Mouse (Mus musculus): ENCODE data around the gene Gm44965.
"Not testable (repeated sequence)": the region's sequence is repeated elsewhere in the genome, so short reads cannot be mapped to it uniquely, and the experiment has no call there.

Gene Gm44965

GRCm38 (mm10) chr6:48581257-48581656 is 12.5 kb upstream of the Gm44965 start:
- DNase-seq = no peak

- peak; percentile 65 for DNase-seq
Observed at GRCm38 (mm10) chr6:48582037-48582436, 11.7 kb upstream of the Gm44965 start.

DNA sequence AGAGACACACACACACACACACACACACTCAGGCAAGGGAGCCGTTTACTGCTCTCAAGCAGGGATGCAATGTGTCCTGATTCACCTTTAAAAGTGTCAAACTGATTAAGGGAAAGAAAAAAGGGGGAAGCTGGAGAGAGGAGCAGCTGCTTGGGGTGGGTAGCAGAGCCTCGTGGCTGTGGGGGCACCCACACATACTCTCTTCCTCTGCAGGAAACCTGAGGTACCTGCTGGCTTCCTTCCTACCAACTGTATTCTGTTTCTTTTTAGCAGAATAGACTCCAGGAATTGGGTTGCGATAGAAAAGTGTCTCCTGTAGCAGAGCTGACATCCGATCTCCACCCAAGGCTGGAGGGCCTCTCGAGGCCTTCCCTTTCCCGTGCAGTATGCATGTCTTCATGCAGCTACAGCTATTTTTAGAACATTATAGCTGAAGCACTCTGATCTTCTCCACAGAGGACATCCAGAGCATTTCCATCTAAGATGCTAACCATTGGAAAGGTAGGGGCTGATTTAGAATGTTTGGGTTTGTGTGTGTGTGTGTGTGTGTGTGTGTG is 4.5 kb upstream of the Gm44965 start, which contains the start of gene Gm45021:
Gene Gm45021 (plus strand): TSS at position 417 of the 557 bp plus-strand sequence.
- DNase-seq = no peak

- DNase-seq = no peak
Observed at GRCm38 (mm10) chr6:48591221-48591845, 2.4 kb upstream of the Gm44965 start.

DNA sequence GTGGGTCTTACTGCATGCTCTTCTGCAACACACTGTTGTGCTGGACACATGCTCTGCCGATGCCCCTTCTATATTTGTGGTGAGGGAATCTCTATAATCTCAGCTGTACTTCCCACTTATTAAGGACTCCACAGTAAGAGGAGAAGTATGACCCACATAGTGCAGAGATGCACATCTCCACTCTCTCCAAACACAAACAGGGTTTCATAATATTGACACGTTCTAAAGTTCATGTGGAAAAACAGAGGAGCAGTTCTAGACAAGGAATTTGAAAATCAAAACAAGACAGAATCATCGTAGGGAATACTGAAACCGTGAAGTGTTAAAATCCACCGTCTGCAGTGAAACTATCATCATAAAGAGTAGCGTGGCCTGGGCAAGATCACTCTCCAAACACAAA is 1.9 kb upstream of the Gm44965 start:
- DNase-seq = no peak

DNA sequence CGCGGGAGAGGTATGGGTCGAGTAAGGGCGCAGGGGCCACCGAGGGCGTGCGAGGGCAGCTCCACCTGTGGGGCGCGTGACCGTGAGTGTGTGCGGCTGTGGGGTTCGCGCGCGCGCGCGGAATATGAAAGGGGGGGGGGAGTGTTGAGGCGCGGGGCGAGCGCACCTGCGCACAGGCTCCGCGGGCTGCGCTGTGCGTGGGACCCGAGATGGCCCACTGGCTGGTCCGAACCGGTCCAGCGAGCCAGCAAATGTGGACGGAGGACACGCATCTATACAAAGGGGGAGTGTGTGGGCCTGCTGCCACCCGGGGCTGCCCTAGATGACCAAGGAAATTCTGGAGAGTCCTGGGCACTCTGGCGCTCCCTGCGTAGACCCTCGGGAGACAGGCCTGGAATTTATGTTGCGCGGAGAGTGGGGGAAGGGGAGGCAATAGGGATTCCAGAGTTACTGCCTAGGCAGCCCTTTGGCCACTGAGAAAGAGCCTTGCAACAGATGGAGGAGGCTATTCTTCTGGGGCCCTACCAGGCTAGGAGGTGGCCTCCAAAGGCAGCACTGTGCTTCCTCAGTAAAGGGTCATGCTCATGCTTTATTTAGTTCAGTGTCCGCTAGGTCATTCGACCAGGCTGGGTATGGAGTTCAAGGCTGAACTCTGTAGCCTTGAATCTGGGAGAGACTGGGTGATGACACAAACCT is 450 bp downstream of the Gm44965 start:
- peak; percentile 34 for DNase-seq

DNA sequence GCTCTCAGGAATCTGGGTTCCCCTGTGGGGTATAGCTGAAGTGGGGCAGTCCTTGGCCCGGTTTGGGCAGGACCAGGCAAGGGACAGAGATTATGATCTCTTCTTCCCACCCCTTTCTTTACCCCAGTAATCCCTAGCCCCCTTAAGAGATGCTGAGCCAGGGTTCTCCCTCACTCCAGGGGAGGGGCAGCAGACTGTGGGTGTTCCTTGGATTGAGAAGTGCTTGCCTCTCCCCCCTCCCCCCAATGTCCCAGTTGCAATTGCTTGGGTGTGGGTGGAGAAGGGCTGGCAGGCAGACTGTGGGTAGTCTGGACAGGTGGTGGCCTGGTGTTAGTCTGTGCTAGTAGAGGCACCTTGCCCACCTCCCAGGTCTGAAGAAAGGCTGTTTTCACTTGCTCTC is 1.5 kb downstream of the Gm44965 start:
- no peak for DNase-seq

DNA sequence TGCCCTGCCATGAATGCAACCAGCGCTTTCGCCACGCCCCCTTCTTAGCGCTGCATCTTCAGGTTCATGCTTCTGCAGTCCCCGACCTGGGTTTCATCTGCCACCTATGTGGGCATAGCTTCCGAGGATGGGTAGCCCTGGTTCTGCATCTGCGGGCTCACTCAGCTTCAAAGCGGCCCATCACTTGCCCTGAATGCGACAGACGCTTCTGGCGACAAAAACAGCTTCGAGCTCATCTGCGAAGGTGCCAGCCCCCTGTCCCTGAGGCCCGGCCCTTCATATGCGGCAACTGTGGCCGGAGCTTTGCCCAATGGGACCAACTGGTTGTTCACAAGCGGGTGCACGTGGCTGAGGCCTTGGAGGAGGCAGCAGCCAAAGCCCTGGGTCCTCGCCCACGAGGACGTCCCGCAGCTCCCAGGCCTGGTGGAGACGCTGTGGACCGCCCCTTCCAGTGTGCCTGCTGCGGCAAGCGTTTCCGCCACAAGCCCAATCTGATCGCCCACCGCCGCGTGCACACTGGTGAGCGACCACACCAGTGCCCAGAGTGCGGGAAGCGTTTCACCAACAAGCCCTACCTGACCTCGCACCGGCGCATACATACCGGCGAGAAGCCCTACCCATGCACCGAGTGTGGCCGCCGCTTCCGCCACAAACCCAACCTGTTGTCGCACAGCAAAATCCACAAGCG is 2.9 kb downstream of the Gm44965 start:
- no peak for DNase-seq

GRCm38 (mm10) chr6:48597233-48597625 is 3.5 kb downstream of the Gm44965 start:
- DNase-seq = no peak

DNA sequence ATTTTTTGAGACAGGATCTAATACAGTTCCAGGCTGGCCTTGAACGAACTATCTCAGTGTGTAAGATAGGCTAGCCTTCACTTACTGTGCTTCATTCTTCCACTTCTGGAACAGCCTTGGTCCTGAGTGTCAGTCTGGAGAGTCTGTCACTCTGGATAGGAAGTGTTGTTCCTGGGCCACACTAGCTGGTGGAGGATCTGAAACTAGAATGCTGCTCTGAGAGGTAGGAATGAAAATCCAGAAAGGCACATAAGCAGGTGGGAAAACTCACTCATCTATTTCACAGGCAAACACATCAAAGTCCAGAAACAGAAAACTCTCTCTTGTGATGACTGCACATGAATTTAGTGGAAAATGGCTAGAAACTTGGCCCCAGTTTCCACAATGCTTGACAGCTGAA is 6.9 kb downstream of the Gm44965 start:
- no peak for DNase-seq

- DNase-seq = peak; percentile 96
Observed at GRCm38 (mm10) chr6:48601271-48602079, 7.7 kb downstream of the Gm44965 start, which contains the start of gene Zfp775. Gene Zfp775 (plus strand): TSS chr6:48602063.

GRCm38 (mm10) chr6:48602080-48602741 is 8.5 kb downstream of the Gm44965 start:
- peak; percentile 37 for DNase-seq

DNA sequence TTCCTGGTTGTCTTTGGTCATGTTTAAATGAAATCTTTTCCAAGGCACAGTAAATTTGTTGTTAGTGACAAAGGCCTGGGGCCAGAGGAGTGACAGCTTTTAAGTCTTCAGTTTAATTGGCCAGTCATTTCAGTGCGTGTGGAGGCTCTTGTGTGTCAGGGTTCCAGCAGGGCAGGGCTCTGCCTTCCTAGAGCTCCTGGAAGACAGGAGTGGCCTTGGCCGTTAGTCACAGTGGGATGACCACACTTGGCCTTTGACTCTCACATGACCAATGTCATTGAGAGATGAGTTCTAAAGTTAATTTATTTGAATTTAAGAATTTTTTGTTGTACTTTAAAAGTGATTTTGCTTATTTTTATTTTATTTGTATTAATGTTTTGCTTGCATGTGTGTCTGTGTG is 14.4 kb downstream of the Gm44965 start:
- DNase-seq = no peak

GRCm38 (mm10) chr6:48609512-48609911 is 15.8 kb downstream of the Gm44965 start:
- DNase-seq = no peak

DNA sequence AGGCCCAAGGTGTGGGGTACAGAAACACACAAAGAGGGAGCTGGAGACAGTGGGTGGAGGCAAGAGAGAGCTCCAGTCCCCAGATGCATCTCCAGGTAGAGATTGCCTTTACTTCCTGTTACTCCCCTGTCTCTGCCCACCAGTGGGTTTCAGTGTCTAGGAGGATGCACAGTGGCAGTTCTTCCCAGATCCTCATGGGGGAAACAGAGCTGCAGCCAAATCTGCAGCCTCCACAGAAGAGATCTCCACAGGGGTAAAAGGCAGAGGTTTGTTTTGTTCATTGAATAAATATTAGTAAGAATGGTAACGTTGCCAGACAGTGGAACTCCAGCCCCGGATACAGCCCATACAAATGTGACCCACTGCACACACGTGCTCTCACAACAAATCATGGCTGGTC is 16.9 kb downstream of the Gm44965 start:
- no peak for DNase-seq

DNA sequence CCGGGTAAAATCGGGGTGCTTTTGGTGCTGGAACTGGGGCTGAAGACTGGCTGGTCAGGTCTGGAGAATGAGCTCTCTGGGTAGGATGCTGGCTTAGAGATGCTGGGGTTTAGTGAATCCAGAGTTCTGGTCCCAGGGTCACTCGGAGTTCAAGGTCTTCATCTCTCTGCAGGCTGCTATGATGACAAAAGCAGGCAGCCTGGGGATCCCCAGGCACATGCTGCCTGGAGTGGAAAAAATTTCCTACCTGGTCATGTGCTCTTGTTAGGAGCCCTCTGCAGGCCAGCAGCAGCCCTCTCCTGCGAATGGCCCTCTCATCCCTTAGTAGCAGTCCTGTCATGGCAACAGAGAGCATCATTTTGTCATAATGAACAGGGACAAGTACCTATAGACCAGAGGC is 19.7 kb downstream of the Gm44965 start:
- no peak for DNase-seq

GRCm38 (mm10) chr6:48614756-48615155 is 21.0 kb downstream of the Gm44965 start:
- DNase-seq = no peak

GRCm38 (mm10) chr6:48620031-48620430 is 26.3 kb downstream of the Gm44965 start:
- DNase-seq = no peak

GRCm38 (mm10) chr6:48622186-48622843 is 28.6 kb downstream of the Gm44965 start:
- not testable (repeated sequence) for DNase-seq

DNA sequence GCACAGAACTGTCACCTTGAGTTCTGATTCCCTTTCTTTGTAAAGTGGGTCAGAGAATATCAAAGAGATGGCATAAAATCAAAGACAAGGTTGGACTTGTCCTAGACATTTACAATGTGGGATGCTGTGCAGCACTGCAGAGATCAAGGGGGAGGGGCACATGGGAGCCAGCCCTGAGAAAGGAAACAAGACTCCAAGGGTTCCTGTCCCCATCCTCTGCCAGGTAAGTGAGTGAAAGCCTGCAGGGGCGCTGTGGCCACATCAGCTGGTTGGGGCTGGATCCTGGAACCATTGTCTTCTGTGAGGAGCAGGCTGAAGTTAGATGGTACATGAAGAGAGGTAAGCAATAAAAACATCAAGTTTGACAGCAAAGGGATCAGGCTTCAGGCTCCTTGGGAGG is 29.7 kb downstream of the Gm44965 start:
- no peak for DNase-seq

- no peak for DNase-seq
Observed at GRCm38 (mm10) chr6:48626464-48626863, 32.7 kb downstream of the Gm44965 start, which contains the start of gene AI854703. Gene AI854703 (plus strand): TSS chr6:48626764.

- DNase-seq = peak; percentile 16
Observed at GRCm38 (mm10) chr6:48626984-48627383, 33.2 kb downstream of the Gm44965 start.

All from lung, postnatal 14 days (tissue).